13 mouse cellular contexts compared by ENCODE assay signal in genomic region chr3:37908456-37908855, GRCm38 (mm10).
DNase-seq lines count a peak whose midpoint lies in the region; ATAC-seq and TF ChIP-seq lines count a peak whose summit lies in the region.
"Had no signal": no experiment of that assay in that cellular context is flagged by ENCODE, and none has a peak within 500 bp of the region (broad histone marks: within the 10 kb centered on the region; RNA-seq: fewer than 3 reads in every experiment).

No protein-coding gene starts in this region.

- no peak overlapping the region for H3K4me2 ChIP-seq in lung, embryonic 16.5 days (ENCODE audit: low read depth, low read length)
- H3K4me2 ChIP-seq: midbrain, embryonic 15.5 days had no signal

- intact Hi-C loops in gastrocnemius, adult 2 months (cut with DNase I): no loop called here

- TF ChIP-seq CTCF in gastrocnemius, adult 2 months (IDR thresholded peaks at IDR 0.05): no peak

- no peak overlapping the region for H3K9ac ChIP-seq in lung, embryonic 16.5 days (ENCODE audit: low read length)
- H3K9ac ChIP-seq: midbrain, embryonic 15.5 days had no signal

- no peak for DNase-seq in gastrocnemius, adult 2 months
- no peak for DNase-seq in gastrocnemius, postnatal 25 days
- DNase-seq in lung, postnatal 10 days: no peak
- DNase-seq in kidney, adult 9 months: peak; percentile 59
- peak; percentile 45 to 63 for DNase-seq in kidney, postnatal 4 days
- DNase-seq in urinary bladder, postnatal 10 days (ENCODE audit: low spot score): no peak
- DNase-seq: cerebellum, adult 18-20 months; gastrocnemius, postnatal 10 days; right cerebral cortex, postnatal 14 days had no signal

- no peak for ATAC-seq in lung, embryonic 16.5 days (ENCODE audit: low read depth)
- no peak for ATAC-seq in erythroblast, adult 5-6 weeks (replicated peaks; ENCODE audit: low FRiP score, poor library complexity, severe bottlenecking)
- ATAC-seq: inflammation-experienced regulatory T-cells, adult 6 months; midbrain, embryonic 15.5 days had no signal

- WGBS in lung, embryonic 16.5 days: 62% methylated on average over 6 of the region's 6 CpGs

- H3K27me3 ChIP-seq in lung, embryonic 16.5 days (ENCODE audit: control insufficient read depth, insufficient read depth, low read depth, low read length): no peaks in the 10 kb centered on the region
- H3K27me3 ChIP-seq: midbrain, embryonic 15.5 days had no signal

- H3K27ac ChIP-seq in gastrocnemius, adult 2 months: peak overlapping the region; percentile 81
- H3K27ac ChIP-seq in lung, embryonic 16.5 days (ENCODE audit: low read length): peak overlapping the region; percentile 61; the same call in 1 of the 2 replicates
- H3K27ac ChIP-seq: midbrain, embryonic 15.5 days had no signal

- H3K9me3 ChIP-seq in lung, embryonic 16.5 days (ENCODE audit: control insufficient read depth, low read length): no peaks in the 10 kb centered on the region
- H3K9me3 ChIP-seq: midbrain, embryonic 15.5 days had no signal

- no peaks in the 10 kb centered on the region for H3K36me3 ChIP-seq in lung, embryonic 16.5 days (ENCODE audit: control insufficient read depth, insufficient read depth, low read length)
- H3K36me3 ChIP-seq: midbrain, embryonic 15.5 days had no signal

- no peak overlapping the region for H3K4me3 ChIP-seq in gastrocnemius, adult 2 months
- no peak overlapping the region for H3K4me3 ChIP-seq in lung, embryonic 16.5 days (ENCODE audit: low read length)
- H3K4me3 ChIP-seq: midbrain, embryonic 15.5 days had no signal

- peaks cover 17% of the 10 kb centered on the region for H3K4me1 ChIP-seq in lung, embryonic 16.5 days (replicated peaks; ENCODE audit: control insufficient read depth, insufficient read depth, low read length)
- H3K4me1 ChIP-seq: midbrain, embryonic 15.5 days had no signal

Comparison
In these comparisons a context has a peak if more than half of its experiments do, and no peak if none do; other contexts are left out.
1. DNase-seq: peak in kidney, adult 9 months (single experiment) and kidney, postnatal 4 days (2 of 2); none in gastrocnemius, adult 2 months (single experiment), gastrocnemius, postnatal 25 days (single experiment), lung, postnatal 10 days (single experiment) and urinary bladder, postnatal 10 days (single experiment).